Mouse (Mus musculus): ENCODE measurements around the gene Capza1.

- TF ChIP-seq GATA1 (IDR thresholded peaks at IDR 0.05; ENCODE audit: borderline replicate concordance, low read length) (no peak), FLI1 (IDR thresholded peaks at IDR 0.05; ENCODE audit: low read length) (no peak)
Observed at GRCm38 (mm10) chr3:104782061-104782681, 82.1 kb downstream of the Capza1 start.
